Mouse (Mus musculus) heart, adult 2 months (tissue): ENCODE measurements around the gene Fcho2.

ENCODE experiments used
- CTCF ChIP-seq: fragments of 200-600 bp; IDR thresholded peaks from 2 replicates; pipeline ENCODE4 v1.8.1; 2022; ENCODE audit warnings: antibody characterized with exemption, mild to moderate bottlenecking, moderate library complexity
- EP300 ChIP-seq: fragments of 200-500 bp; IDR thresholded peaks from 2 replicates; pipeline ENCODE4 v1.6.1; 2011; ENCODE audit warnings: low read depth, low read length, control low read depth; ENCODE audit not compliant: insufficient read depth
- POLR2A ChIP-seq: fragments of 200-500 bp; IDR thresholded peaks from 2 replicates; pipeline ENCODE4 v1.6.1; 2011; ENCODE audit warnings: mild to moderate bottlenecking, low read depth, low read length, control low read depth; ENCODE audit not compliant: insufficient read depth

DNA sequence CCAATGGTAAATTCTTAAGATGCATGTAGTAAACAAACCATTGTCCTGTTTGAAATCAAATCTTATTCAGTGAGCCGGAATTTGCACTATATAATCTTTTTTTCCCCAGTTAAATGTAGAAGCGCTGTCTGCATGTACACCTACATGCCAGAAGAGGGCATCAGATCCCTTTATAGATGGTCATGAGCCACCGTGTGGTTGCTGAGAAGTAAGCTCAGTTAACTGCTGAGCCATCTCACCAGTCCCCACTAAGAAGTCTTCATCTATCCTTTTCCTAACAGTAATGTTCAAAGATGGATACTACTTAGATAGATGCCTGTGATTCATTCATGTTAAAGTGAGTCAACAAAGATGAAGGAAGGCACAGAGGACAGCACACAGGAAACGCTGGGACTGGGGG lies 88.8 kb downstream of the Fcho2 start:
- TF ChIP-seq CTCF (peak; percentile 85), EP300 (no peak), POLR2A (no peak)
